Mouse (Mus musculus) lung, postnatal 4 days (tissue): ENCODE measurements at regions not wholly inside any gene's neighbourhood (a gene's known extent, or its start where the extent isn't known, plus 50 kb on each side); places are given as distances from the start of the nearest gene placed in this dataset.

Experiments used
- DNase-seq, 2 experiments: peaks; one replicate each; pipeline ENCODE4 v3.0.0; 2021

- no peak for DNase-seq
Observed at GRCm38 (mm10) chr3:149413114-149413513, 422.8 kb upstream of the Adgrl2 start.

DNA sequence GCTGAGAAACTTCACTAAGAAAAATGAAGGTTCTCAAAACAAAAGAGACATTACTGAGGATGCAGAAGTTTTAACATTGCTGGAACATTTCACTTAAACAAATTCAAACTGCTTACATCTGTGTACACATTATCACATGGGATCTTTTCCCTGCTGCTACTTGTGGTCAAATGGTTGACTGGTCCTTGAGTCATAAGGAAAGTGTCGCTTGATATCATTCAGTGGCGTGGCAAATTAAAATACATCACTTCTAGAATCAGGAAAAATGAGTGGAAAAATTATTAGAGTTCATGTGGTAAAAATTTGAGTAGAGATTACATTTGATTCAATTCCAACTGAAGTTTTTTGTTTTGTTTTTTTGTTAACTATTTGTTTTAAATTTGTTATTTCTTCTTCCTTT is 420.2 kb upstream of the Adgrl2 start:
- DNase-seq = no peak

DNA sequence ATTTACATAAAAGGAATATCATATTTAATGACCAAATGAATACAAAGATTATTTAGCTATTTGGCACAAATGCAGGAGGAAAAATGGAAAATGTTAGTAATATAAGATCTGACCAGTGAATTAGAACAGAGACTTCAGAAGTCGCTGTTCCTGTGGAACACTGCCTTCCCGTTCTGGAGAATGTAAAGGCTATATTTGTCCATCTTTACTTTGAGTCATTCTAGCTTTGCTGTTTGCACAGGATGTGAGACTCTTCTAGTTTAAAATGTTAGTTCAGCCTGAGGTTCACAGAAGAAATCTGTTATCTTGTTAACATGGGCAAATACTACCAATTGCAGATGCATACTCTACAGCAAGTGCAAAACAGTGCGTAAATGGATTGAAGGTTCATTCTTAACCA is 418.5 kb upstream of the Adgrl2 start:
- DNase-seq = no peak

DNA sequence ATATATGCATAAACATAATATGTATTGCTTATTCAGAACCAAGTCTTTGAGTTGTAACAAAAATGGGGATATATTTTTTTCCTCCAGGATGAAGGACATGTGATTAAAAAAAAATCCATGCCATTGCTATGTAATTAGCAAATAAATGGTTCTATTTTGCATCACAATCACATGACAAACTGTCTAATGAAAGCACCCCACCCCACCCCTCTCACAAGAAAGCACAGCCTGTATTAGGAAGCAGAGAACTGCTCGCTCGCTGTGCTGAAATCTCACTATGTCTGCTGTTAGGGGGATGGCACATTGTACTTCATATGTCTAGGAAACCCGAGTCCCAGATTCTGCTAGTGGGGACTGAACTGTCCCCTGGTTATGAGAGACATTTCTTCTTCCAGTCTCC is 415.5 kb upstream of the Adgrl2 start:
- no peak for DNase-seq

DNA sequence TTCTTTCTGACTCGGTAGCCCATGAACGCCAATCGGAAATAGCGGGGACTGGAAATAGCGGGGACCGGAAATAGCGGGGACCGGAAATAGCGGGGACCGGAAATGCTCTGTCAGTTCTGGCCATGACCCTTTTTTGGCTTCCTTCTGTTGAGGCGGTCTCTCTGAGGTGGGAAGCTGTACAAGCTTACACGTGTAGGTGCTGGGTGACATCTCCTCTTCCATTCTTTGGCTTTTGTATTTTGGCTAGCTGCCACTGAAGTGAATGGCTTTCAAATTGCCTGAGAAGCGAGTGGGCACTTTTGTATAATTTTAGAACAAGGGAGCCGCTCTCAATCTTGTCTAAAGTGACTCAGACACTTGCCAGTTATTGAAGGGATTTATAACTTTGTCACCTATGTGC is 414.3 kb upstream of the Adgrl2 start:
- DNase-seq = no peak

GRCm38 (mm10) chr3:149402496-149402895 is 412.1 kb upstream of the Adgrl2 start:
- DNase-seq = no peak

- DNase-seq = no peak
Observed at GRCm38 (mm10) chr3:149395082-149395481, 404.7 kb upstream of the Adgrl2 start.

DNA sequence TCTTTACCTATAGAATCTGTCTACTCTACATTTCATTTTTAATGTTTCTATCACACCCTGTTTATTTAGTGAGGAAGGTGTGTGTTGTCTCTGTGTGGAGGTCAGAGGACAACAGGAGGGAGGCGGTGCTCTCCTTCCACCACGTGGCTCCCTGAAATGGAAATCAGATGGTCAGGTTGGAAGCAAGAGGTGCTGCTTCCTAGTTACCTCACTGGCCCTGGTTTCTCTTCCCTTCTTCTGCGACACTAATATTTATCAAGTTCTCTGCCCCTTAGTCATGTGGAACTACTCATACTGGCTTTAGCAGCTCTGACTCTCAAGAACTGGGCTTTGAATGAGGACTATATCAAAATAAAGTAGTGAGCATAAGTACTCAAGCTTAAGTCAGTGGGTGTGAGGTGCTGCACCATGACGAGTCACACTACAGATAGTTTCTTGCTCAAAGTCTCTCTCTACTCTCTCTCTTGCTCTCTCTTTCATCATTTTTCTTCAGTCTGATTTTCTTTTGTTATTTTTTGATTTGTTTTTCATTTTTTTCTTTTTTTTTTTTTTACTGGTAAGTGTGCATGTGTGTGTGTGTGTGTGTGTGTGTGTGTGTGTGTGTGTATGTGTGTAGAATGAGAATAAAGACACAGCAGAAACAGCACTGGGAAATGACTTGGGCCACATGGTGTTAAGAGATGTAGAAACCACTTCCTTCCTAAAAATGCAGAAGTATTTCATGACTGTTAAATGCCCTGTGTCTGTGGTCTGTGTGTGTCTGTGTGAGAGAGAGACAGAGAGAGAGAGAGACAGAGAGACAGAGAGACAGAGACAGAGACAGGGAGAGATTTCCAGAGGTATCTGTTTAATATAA is 403.2 kb upstream of the Adgrl2 start:
- no peak for DNase-seq

DNA sequence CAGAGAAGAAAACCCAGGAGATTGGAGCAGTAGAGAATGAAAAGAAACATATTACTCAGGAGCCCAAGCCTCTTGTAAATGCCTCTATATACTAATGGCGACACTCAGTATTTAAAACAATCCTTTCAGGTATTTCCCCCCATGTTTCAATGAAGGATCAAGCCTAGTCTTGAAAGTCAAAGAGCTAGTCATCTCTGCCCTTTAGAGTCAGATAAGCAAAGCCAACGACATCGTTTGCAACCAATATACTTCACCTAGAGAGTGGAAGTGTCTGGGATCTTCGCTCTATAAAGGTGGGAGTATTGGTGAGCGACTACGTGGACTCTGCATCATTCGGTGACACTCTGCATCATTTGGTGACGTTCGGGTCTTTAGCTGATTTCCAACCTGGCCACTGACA is 401.8 kb upstream of the Adgrl2 start:
- no peak for DNase-seq

- no peak for DNase-seq
Observed at GRCm38 (mm10) chr3:149387537-149387936, 397.2 kb upstream of the Adgrl2 start.

DNA sequence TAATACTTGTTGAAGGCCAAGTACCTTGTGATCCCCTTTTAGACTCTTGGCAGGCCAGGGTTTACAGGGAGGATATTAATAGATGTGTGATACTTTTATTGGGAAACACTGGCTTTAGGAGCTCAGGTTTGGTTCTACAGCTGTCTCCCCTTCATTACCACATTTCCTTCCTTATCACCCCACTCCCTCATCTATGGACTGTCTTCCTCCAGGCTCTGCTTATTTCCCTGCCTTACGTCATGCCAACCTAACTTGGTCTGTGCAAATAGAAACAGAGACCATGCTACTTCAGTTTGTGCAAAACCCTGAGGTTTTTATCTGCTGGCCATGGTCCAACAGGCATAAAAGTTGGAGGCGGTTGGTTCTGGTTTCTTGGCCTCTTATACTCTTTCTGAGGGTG is 395.7 kb upstream of the Adgrl2 start:
- DNase-seq = no peak

GRCm38 (mm10) chr3:149385336-149385735 is 395.0 kb upstream of the Adgrl2 start:
- DNase-seq = no peak

GRCm38 (mm10) chr3:149381559-149382245 is 391.3 kb upstream of the Adgrl2 start:
- peak; percentile 42 to 67 for DNase-seq

GRCm38 (mm10) chr3:149381051-149381450 is 390.7 kb upstream of the Adgrl2 start:
- DNase-seq = no peak

DNA sequence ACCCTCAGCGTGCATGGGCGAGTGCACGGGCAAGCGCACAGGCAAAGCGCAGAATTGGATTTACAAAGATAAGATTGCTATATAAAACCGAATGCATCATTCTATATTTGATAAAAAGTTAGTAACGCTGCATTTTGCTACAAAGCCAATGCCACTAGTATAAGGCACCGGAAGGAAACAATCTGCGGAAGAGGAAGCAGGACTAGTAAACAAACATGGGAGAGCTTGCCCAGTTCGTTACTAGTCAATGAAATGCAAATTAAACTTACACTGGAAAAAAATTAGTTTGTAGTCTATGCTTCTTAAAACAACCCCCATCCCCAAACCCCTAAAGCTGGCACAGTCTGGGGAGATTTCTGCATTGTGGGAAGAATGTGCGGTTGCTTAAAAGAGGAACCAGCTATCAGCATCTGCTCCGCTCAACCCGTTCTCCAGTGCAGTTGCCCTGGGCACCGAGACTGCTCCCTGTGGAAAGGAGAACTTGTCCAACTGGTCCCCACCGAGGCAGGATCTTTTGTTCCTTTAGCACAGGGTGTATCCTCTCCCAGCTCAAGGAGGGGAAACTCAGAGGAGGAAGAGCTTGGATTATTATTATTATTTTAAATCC is 389.6 kb upstream of the Adgrl2 start:
- DNase-seq = peak in 1 of 2 experiments; percentile 10

- DNase-seq = no peak
Observed at GRCm38 (mm10) chr3:149379249-149379865, 389.0 kb upstream of the Adgrl2 start.

DNA sequence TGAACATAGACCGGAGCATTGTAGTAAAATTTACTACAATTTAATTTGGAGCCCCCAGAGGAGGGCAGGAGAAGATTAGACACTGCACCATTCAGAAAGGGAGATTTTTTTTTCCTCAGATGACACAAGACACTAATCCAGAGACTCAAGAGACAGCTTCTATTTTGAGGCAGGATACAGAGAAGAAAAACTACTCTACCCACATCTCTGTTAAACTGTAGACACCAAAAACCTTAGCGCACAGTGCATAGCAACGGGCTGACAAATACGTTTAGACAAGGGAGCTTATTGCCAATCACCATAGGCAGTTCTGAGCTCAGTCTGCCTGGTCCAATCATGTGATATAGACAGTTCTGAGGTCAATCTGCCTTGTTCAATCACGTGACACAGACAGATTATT is 381.1 kb upstream of the Adgrl2 start:
- no peak for DNase-seq

DNA sequence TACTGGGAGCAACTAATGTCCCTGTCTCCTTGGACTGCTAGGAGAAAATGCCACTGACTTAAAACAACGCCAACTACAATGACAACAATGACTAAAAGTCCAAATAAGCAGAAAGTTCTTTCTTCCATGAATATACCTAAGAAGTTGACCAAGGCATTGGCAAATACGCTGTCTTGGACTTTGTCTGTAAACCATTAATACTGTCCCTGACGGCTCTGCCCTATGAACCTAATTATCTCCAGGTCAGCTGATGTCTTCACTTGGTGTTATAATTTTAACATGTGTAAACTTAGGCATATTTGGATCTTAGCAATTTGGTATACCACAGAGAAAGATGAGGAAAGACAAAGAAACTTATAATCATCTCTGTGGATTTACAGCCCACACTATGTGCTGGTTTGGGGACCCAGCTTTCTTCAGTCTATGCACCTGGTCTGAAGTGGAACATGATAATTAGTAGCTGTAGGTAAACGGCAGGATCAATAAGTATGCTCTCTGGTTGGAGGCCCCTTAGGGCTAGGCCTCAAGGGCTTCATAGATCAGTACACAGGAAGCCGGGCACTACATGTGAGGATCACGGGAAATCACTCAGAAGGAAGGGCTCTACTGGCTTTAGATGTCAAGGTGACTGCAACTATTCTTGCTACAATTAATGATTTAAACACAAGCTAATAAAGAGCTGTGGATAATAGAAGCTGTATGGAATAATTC is 380.3 kb upstream of the Adgrl2 start:
- no peak for DNase-seq

DNA sequence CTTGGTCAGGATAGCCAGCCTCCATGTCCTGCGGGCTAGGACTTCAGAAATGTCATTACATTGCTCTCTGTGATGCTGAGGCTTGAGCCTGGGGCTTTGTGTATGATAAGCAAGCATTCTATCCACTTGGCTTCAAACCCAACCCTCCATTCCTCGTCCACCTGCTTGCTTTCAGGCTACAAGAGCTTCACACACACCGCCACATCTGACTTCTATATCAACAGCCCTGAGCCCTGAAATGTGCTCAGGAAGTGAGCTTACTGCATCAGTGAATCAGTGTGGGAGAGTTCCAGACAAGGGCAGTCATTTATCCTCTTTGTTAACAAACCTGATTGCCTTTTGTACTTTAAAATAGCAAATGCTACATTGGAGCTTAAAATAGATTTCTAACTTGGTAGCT is 377.5 kb upstream of the Adgrl2 start:
- no peak for DNase-seq

- DNase-seq = no peak
Observed at GRCm38 (mm10) chr3:149360164-149360563, 369.8 kb upstream of the Adgrl2 start.

GRCm38 (mm10) chr3:149358570-149359193 is 368.3 kb upstream of the Adgrl2 start:
- no peak for DNase-seq

DNA sequence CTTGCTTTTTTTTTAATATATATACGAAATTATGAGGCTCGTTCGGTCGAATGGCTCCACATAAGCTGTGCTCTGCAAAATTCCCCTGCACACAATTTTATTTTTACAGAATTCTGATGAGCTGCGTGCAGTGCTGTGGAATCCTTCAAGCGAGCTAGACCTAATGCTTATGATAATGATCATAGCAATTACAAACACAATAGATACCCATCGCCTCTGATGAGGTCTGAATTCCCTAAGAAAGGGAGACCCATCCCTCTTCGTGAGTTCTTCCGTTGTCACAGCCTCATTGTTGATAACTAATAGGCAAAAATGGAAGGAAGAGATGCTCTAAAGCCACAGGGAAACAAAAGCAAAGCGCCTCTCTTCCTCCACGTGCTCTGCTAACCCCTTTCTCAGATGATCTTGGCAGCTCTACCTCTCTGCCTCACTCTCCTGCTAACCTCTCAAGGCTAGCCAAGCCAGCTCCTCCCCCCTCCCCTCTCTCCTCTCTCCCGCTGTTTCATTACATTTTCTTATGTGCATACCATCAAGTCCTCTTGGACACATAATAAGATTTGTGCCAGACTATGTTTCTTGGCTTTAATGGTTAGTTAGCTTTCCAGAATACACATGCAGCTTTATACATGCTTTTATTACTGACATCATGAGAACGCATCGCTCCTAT is 367.7 kb upstream of the Adgrl2 start:
- DNase-seq = no peak
